Mouse (Mus musculus) testis, adult 2 months (tissue): ENCODE measurements around the gene Trpc7.

ENCODE experiments used
- CTCF ChIP-seq: fragments of 200-500 bp; IDR thresholded peaks from 2 replicates; pipeline ENCODE4 v1.5.1; 2012; ENCODE audit warnings: low read depth, mild to moderate bottlenecking, inconsistent platforms, low read length, moderate library complexity; ENCODE audit not compliant: control insufficient read depth, insufficient read depth, insufficient replicate concordance
- POLR2A ChIP-seq: fragments of 200-500 bp; IDR thresholded peaks from 2 replicates; pipeline ENCODE4 v1.6.1; 2012; ENCODE audit warnings: low read depth, mild to moderate bottlenecking, inconsistent platforms, low read length, moderate library complexity; ENCODE audit not compliant: control insufficient read depth

- TF ChIP-seq CTCF (no peak), POLR2A (no peak)
Measured at GRCm38 (mm10) chr13:56746739-56747532, 148.9 kb downstream of the Trpc7 start.
